Mouse (Mus musculus): ENCODE measurements around the gene Rcbtb2.

Rcbtb2 gene

GRCm38 (mm10) chr14:73162192-73162800 is 39.5 kb downstream of the Rcbtb2 start:
- DNase-seq, result no peak

- DNase-seq, result no peak
These were observed 40.6 kb downstream of the Rcbtb2 start for GRCm38 (mm10) chr14:73163363-73163998.

- no peak for DNase-seq
These were observed 42.3 kb downstream of the Rcbtb2 start for GRCm38 (mm10) chr14:73165136-73165535.

- no peak for DNase-seq
These were observed 45.8 kb downstream of the Rcbtb2 start for GRCm38 (mm10) chr14:73168605-73169004.

GRCm38 (mm10) chr14:73169926-73170844 is 47.3 kb downstream of the Rcbtb2 start:
- no peak for DNase-seq

- no peak for DNase-seq
These were observed 49.6 kb downstream of the Rcbtb2 start for GRCm38 (mm10) chr14:73172196-73173011.

GRCm38 (mm10) chr14:73173662-73174061 is 50.8 kb downstream of the Rcbtb2 start:
- DNase-seq, result no peak

- peak; percentile 40 for DNase-seq
These were observed 51.5 kb downstream of the Rcbtb2 start for GRCm38 (mm10) chr14:73174091-73174995.

GRCm38 (mm10) chr14:73175031-73175430 is 52.2 kb downstream of the Rcbtb2 start:
- no peak for DNase-seq

GRCm38 (mm10) chr14:73175814-73176213 is 53.0 kb downstream of the Rcbtb2 start:
- DNase-seq, result no peak

GRCm38 (mm10) chr14:73176266-73176665 is 53.4 kb downstream of the Rcbtb2 start:
- DNase-seq, result no peak

GRCm38 (mm10) chr14:73177961-73178360 is 55.1 kb downstream of the Rcbtb2 start:
- no peak for DNase-seq

GRCm38 (mm10) chr14:73179221-73179681 is 56.4 kb downstream of the Rcbtb2 start:
- DNase-seq, result no peak

- DNase-seq, result no peak
These were observed 57.8 kb downstream of the Rcbtb2 start for GRCm38 (mm10) chr14:73180671-73181070.

- DNase-seq, result no peak
These were observed 58.3 kb downstream of the Rcbtb2 start for GRCm38 (mm10) chr14:73181144-73181543.

GRCm38 (mm10) chr14:73186875-73187274 is 64.0 kb downstream of the Rcbtb2 start:
- DNase-seq, result no peak

- no peak for DNase-seq
These were observed 76.2 kb downstream of the Rcbtb2 start for GRCm38 (mm10) chr14:73199058-73199457.

- peak; percentile 40 for DNase-seq
These were observed 78.6 kb downstream of the Rcbtb2 start for GRCm38 (mm10) chr14:73201447-73201846.

GRCm38 (mm10) chr14:73204016-73204415 is 81.2 kb downstream of the Rcbtb2 start:
- no peak for DNase-seq

GRCm38 (mm10) chr14:73209262-73209661 is 86.4 kb downstream of the Rcbtb2 start:
- DNase-seq, result no peak

- no peak for DNase-seq
These were observed 87.4 kb downstream of the Rcbtb2 start for GRCm38 (mm10) chr14:73210196-73210595.

GRCm38 (mm10) chr14:73211477-73211876 is 88.6 kb downstream of the Rcbtb2 start:
- no peak for DNase-seq
